Mouse (Mus musculus) stomach, embryonic 16.5 days (tissue): Measurements from ENCODE around the gene Zwilch. TPM values are rescaled to one million over a fixed set of nuclear protein-coding genes. Genes with fewer than 3 reads are reported as not detected.

ENCODE experiments used
- ATAC-seq: fragments of 200-750 bp; cut with Nextera tagmentation; 2 replicates; pipeline ENCODE4 v1.8.0; 2017; ENCODE audit warnings: moderate number of reproducible peaks, moderate TSS enrichment; ENCODE audit not compliant: insufficient read depth, low FRiP score
- H3K27ac ChIP-seq: fragments of 300-500 bp; sonication (generic); 2 replicates; pipeline ENCODE4 v1.5.1; 2014; ENCODE audit warnings: low read length
- H3K27me3 ChIP-seq: fragments of 300-500 bp; sonication (generic); 2 replicates; pipeline ENCODE4 v1.6.1; 2014; ENCODE audit warnings: low read length, control low read depth, mixed read lengths; ENCODE audit not compliant: control insufficient read depth, insufficient read depth
- H3K36me3 ChIP-seq: fragments of 300-500 bp; sonication (generic); 2 replicates; pipeline ENCODE4 v1.6.1; 2014; ENCODE audit warnings: low read length; ENCODE audit not compliant: control insufficient read depth, insufficient read depth
- H3K4me1 ChIP-seq: fragments of 300-500 bp; sonication (generic); 2 replicates; pipeline ENCODE4 v1.6.1; 2014; ENCODE audit warnings: low read length, control low read depth, mixed read lengths; ENCODE audit not compliant: control insufficient read depth, insufficient read depth
- H3K4me2 ChIP-seq: fragments of 300-500 bp; sonication (generic); 2 replicates; pipeline ENCODE4 v1.6.1; 2014; ENCODE audit warnings: low read depth, low read length, mixed read lengths
- H3K4me3 ChIP-seq: fragments of 300-500 bp; sonication (generic); replicated peaks from 2 replicates; pipeline ENCODE4 v1.5.1; 2014; ENCODE audit warnings: mild to moderate bottlenecking, low read length
- H3K9ac ChIP-seq: fragments of 300-500 bp; sonication (generic); 2 replicates; pipeline ENCODE4 v1.6.1; 2014; ENCODE audit warnings: low read length
- H3K9me3 ChIP-seq: fragments of 300-500 bp; sonication (generic); replicated peaks from 2 replicates; pipeline ENCODE4 v1.6.1; 2016; ENCODE audit warnings: low read length, control low read depth; ENCODE audit not compliant: control insufficient read depth
- WGBS: fragments of 180-500 bp; shearing (Covaris S2); extraction: QIAGEN DNeasy Blood & Tissue Kit; methylation state at CpG from one replicate; pipeline ENCODE4 v1.1.7; 2014; 5-methylcytosine and 5-hydroxymethylcytosine counted together
- polyA plus RNA-seq: library from polyadenylated mRNA; unstranded; fragments of >200 nt; fragmentation: Nextera tagmentation; extraction: Ambion mirVana; gene quantifications from 2 replicates; pipeline ENCODE4 v1.2.1, GENCODE M21; 2015

Gene Zwilch
- polyA plus RNA-seq, 1 experiment from 2014 or later = 22.6 TPM

DNA sequence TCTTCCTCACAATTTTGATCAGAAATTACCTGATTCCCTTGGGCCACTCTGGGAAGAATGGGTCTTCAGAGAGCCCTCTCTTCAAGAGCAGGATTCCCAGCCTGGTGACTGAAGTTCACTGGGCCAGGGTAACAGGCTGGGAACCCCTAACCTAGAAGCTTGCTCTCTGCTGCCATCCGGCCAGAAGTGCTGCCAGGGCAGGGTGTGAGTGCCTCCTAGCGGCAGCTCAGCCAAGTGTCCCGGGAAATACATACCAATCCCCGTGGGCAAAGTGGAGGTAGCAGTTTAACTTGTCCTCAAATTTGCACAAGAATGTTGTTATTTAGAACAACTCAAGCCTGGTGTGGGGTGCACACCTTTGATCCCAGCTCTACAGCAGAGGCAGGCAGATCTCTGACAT is 72.5 kb downstream of the Zwilch start:
- H3K27me3 ChIP-seq = no peaks in the 10 kb centered on the region
- no peak overlapping the region for H3K4me2 ChIP-seq
- no peaks in the 10 kb centered on the region for H3K36me3 ChIP-seq
- WGBS = 5% methylated on average over 4 of the region's 4 CpGs
- no peak overlapping the region for H3K9ac ChIP-seq
- H3K4me1 ChIP-seq = no peaks in the 10 kb centered on the region
- no peak overlapping the region for H3K4me3 ChIP-seq
- no peaks in the 10 kb centered on the region for H3K9me3 ChIP-seq
- H3K27ac ChIP-seq = no peak overlapping the region
- ATAC-seq = no peak

DNA sequence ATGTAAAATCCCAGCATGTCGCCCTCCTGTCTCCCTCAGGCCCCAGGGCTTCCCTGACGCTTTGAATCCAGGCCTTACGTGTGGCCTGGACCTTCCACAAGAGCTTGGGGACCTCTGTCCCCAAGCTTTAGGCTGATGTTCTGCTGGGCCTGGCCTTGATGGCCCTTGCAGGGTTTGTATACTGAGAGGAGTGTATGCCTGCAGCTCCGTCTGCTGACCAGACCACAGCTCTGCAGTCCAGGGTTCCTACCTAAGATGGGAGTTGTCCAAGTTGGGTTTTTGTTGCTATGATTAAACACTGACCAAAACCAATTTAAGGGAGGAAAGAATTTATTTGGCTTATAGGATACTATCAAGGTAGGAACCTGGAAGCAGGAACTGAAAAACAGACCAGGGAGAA is 74.6 kb downstream of the Zwilch start:
- no peak for ATAC-seq
- no peak overlapping the region for H3K9ac ChIP-seq
- no peak overlapping the region for H3K27ac ChIP-seq
- no peak overlapping the region for H3K4me3 ChIP-seq
- 73% methylated on average over 4 of the region's 4 CpGs for WGBS
- H3K4me2 ChIP-seq = no peak overlapping the region
- H3K9me3 ChIP-seq = no peaks in the 10 kb centered on the region
- peaks cover 10% of the 10 kb centered on the region for H3K4me1 ChIP-seq
- no peaks in the 10 kb centered on the region for H3K36me3 ChIP-seq
- H3K27me3 ChIP-seq = no peaks in the 10 kb centered on the region

DNA sequence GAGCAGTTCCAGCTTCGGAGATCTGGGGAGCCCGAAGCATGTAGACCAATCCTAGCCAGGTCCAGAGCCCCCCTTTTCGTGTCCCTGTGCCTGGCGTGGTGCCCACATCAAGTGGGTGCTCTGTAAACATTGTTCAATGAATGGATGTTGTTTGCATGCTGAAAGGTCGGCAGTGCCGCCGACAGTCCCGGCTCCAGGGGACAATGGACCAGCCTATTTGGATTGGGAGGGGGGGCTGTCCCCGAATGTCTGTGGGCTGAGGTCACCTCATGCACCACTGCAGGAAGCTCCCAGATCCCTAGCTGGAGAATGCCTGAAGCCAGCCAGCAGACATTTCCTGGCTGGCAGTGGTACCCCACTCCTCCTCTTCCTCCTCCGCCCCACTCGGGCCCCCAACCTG is 78.8 kb downstream of the Zwilch start:
- Histone ChIP-seq H3K4me2 (no peak overlapping the region), H3K27ac (0 out of 2 replicates have a peak overlapping the region, but pooled peaks have one; percentile 40), H3K9ac (no peak overlapping the region), H3K9me3 (no peaks in the 10 kb centered on the region), H3K4me1 (peaks cover 14% of the 10 kb centered on the region), H3K27me3 (no peaks in the 10 kb centered on the region), H3K36me3 (no peaks in the 10 kb centered on the region), H3K4me3 (no peak overlapping the region)
- WGBS = 43% methylated on average over 11 of the region's 11 CpGs
- ATAC-seq = peak; percentile 21; the same call in 1 of the 2 replicates

DNA sequence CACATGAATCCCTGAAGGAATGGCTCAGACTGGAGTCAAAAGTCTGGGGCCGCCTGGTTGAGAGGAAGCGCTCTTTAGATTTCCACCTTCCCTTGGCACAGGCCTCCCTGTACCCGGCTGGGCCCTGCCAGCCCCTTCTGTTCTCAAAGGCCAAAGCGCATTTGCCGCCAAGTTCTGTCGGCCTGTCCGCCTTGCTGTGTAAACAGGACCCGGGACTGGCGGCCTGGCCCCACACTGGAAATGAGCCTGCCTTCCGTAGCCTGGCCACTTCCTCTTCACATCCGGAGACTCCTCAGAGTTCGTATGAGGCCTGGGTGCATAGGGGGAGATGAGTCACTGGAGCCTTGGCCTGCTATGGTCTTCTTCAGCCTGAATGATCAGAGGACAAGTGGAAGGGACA is 83.9 kb downstream of the Zwilch start:
- 26% methylated on average over 12 of the region's 12 CpGs for WGBS
- Histone ChIP-seq H3K27ac (peak overlapping the region; percentile 82), H3K4me2 (no peak overlapping the region), H3K4me3 (no peak overlapping the region), H3K9me3 (no peaks in the 10 kb centered on the region), H3K4me1 (peaks cover 34% of the 10 kb centered on the region), H3K9ac (peak overlapping the region; percentile 34; the same call in 1 of the 2 replicates), H3K36me3 (no peaks in the 10 kb centered on the region), H3K27me3 (no peaks in the 10 kb centered on the region)
- peak; percentile 30; the same call in 1 of the 2 replicates for ATAC-seq

DNA sequence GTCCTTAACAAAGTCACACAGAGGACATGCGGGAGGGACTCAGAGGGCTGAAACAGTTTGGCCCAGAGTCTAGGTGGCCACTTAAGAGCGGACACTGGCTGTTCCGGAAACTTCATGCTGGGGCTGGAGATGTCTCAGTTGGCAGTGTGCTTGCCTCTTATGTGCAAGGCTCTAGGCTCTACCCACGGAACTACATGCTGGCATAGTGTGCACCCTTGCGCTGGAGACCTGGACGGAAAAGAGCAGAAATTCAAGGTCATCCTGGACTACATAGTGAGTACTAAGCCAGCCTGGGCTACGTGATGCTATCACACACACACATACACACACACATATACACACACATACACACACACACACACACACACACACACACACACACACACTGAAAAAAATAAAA is 84.6 kb downstream of the Zwilch start:
- H3K4me2 ChIP-seq = no peak overlapping the region
- H3K9me3 ChIP-seq = no peaks in the 10 kb centered on the region
- H3K4me3 ChIP-seq = no peak overlapping the region
- no peaks in the 10 kb centered on the region for H3K36me3 ChIP-seq
- H3K9ac ChIP-seq = 0 out of 2 replicates have a peak overlapping the region, but pooled peaks have one; percentile 17
- H3K4me1 ChIP-seq = peaks cover 32% of the 10 kb centered on the region
- H3K27ac ChIP-seq = no peak overlapping the region
- 89% methylated on average over 7 of the region's 7 CpGs for WGBS
- no peaks in the 10 kb centered on the region for H3K27me3 ChIP-seq
- ATAC-seq = no peak

DNA sequence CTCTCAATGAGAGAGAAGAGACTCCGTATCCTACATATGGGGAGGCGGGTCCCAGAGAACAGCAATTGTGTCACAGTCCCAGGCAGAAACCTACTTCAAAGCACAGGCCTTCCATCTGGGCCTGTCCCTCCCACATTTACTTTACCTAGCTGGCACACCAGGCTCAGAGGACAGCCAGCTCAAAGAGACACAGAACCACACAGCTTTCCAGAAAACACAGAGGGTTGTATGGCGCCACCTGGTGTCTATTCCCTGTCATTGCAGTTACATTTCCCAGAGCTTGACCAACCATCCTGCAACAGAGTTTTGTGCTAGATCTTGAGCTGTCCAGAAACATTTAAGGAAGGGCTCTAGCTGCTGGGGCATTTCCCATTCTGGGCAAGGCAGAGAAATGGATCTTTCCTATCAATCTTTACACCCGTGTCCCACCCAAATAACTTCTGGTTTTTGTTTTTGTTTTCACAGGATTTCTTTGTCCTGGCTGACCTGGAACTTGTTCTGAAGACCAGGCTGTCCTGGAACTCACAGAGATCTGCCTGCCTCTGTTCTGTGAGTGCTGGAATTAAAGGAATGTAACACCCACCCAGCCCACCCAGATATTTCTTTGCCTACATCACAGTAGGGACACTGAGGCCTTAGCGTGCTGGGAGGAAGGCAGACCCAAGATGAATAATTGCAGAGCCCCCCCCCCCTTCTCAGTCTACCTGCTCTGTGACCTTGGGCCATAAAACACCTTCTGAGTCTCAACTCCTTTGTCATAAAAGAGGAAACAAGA is 85.3 kb downstream of the Zwilch start:
- Histone ChIP-seq H3K4me2 (no peak overlapping the region), H3K36me3 (no peaks in the 10 kb centered on the region), H3K9ac (0 out of 2 replicates have a peak overlapping the region, but pooled peaks have one; percentile 17), H3K4me1 (peaks cover 32% of the 10 kb centered on the region), H3K27me3 (no peaks in the 10 kb centered on the region), H3K9me3 (no peaks in the 10 kb centered on the region), H3K27ac (peak overlapping the region; percentile 15; the same call in 1 of the 2 replicates), H3K4me3 (no peak overlapping the region)
- WGBS = 47% methylated on average over 5 of the region's 5 CpGs
- ATAC-seq = peak; percentile 58; the same call in 1 of the 2 replicates

Other genes starting within 250 kb of the Zwilch start
- 3.0 and 3.3 TPM in 2 replicates for gene Smad6, start 151.0 kb downstream of the Zwilch start, polyA plus RNA-seq
- gene Lctl, start 56.0 kb downstream of the Zwilch start, polyA plus RNA-seq = 0.23 TPM in 1 of 2 replicates, not detected in the other
- gene Rpl4, start 271 bp upstream of the Zwilch start, polyA plus RNA-seq = 1,104 and 1,145 TPM in 2 replicates
- gene Snapc5, start 6.2 kb upstream of the Zwilch start, polyA plus RNA-seq = 30.7 and 33.7 TPM in 2 replicates
- gene Uchl4, start 62.1 kb upstream of the Zwilch start, polyA plus RNA-seq = 2.8 and 3.6 TPM in 2 replicates
- 80.7 and 80.9 TPM in 2 replicates for gene Map2k1, start 80.5 kb upstream of the Zwilch start, polyA plus RNA-seq
- gene Tipin, start 108.5 kb upstream of the Zwilch start, polyA plus RNA-seq = 132 and 162 TPM in 2 replicates
- gene Dis3l, start 168.2 kb upstream of the Zwilch start, polyA plus RNA-seq = 17.6 and 20.4 TPM in 2 replicates
- 1.2 TPM in 2 replicates for gene Megf11, start 212.5 kb upstream of the Zwilch start, polyA plus RNA-seq